Mouse (Mus musculus) erythroblast, embryonic 14.5 days (primary cell): ENCODE data around the gene Dlx6.

Experiments
- GATA1 ChIP-seq: IDR thresholded peaks from 2 replicates; pipeline ENCODE4 v1.6.1; 2012; ENCODE audit warnings: low read length, inconsistent platforms, mixed read lengths
- TAL1 ChIP-seq: IDR thresholded peaks from 3 replicates; pipeline ENCODE4 v1.6.1; 2012; ENCODE audit warnings: low read length, inconsistent platforms, mixed read lengths

DNA sequence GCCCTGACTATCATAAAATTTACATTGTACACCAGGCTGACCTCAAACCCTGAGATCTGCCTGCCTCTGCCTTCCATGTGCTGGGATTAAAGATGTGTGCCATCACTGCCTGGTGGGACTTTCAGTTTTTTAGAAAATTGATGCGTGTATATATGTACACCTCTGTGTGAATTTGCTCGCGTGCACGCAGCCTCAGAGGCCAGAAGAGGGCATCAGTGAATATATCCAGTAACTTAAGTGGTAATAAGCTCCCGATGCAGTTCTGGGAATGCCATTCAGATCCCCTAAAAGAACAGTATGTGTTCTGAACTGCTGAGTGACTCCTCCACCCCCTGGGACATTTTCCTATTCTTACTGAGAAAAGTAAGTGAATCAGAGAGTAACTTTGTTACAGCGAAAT, 26.9 kb downstream of the Dlx6 start:
- no peak for TF ChIP-seq TAL1
- TF ChIP-seq GATA1 = no peak
